Mouse (Mus musculus) forebrain, postnatal 0 days (tissue): ENCODE data around the gene Nadk2. TPM values are rescaled to one million over a fixed set of nuclear protein-coding genes. Genes with fewer than 3 reads are reported as not detected.
A peak's percentile ranks its signal among the peaks of the same experiment; 100 is the strongest.

ENCODE experiments used
- ATAC-seq: fragments of 200-750 bp; cut with Nextera tagmentation; 2 replicates; pipeline ENCODE4 v1.8.0; 2017; ENCODE audit warnings: mild to moderate bottlenecking, moderate library complexity
- DNase-seq: peaks from one replicate; pipeline ENCODE4 v3.0.0-alpha.2; 2015
- H3K27ac ChIP-seq: fragments of 300-500 bp; sonication (generic); 2 replicates; pipeline ENCODE4 v1.5.1; 2014; ENCODE audit warnings: low read depth, mild to moderate bottlenecking, antibody characterized with exemption, low read length, moderate library complexity, mixed read lengths
- H3K27me3 ChIP-seq: fragments of 300-500 bp; sonication (generic); 2 replicates; pipeline ENCODE4 v1.6.1; 2014; ENCODE audit warnings: mild to moderate bottlenecking, low read length, mixed read lengths; ENCODE audit not compliant: insufficient read depth
- H3K36me3 ChIP-seq: fragments of 300-500 bp; sonication (generic); 2 replicates; pipeline ENCODE4 v1.6.1; 2014; ENCODE audit warnings: mild to moderate bottlenecking, moderate library complexity; ENCODE audit not compliant: insufficient read depth
- H3K4me1 ChIP-seq: fragments of 300-500 bp; sonication (generic); 2 replicates; pipeline ENCODE4 v1.6.1; 2014; ENCODE audit warnings: antibody characterized with exemption; ENCODE audit not compliant: insufficient read depth
- H3K4me2 ChIP-seq: fragments of 300-500 bp; sonication (generic); 2 replicates; pipeline ENCODE4 v1.6.1; 2014; ENCODE audit warnings: low read depth, mild to moderate bottlenecking, moderate library complexity
- H3K4me3 ChIP-seq: fragments of 300-500 bp; sonication (generic); 2 replicates; pipeline ENCODE4 v1.5.1; 2014; ENCODE audit warnings: low read depth, low read length, mixed read lengths
- H3K9ac ChIP-seq: fragments of 300-500 bp; sonication (generic); 2 replicates; pipeline ENCODE4 v1.6.1; 2014; ENCODE audit warnings: mild to moderate bottlenecking
- H3K9me3 ChIP-seq: fragments of 300-500 bp; sonication (generic); 2 replicates; pipeline ENCODE4 v1.6.1; 2016; ENCODE audit warnings: low read length
- CTCF ChIP-seq: sonication (generic); IDR thresholded peaks from 2 replicates; pipeline ENCODE4 v1.5.1; 2016; ENCODE audit warnings: antibody characterized with exemption, control low read depth, low read depth
- WGBS: fragments of 180-500 bp; shearing (Covaris S2); extraction: QIAGEN DNeasy Blood & Tissue Kit; methylation state at CpG from one replicate; pipeline ENCODE4 v1.1.7; 2014; 5-methylcytosine and 5-hydroxymethylcytosine counted together
- polyA plus RNA-seq: library from polyadenylated mRNA; unstranded; fragments of >200 nt; fragmentation: Nextera tagmentation; extraction: Ambion mirVana; gene quantifications from 2 replicates; pipeline ENCODE4 v1.2.1, GENCODE M21; 2015
- total RNA-seq: library from RNA; depleted of rRNA; stranded (reverse); fragments of >200 nt; gene quantifications from 2 replicates; pipeline ENCODE4 v1.2.3, GENCODE M21; 2014

Nadk2 gene
- total and polyA plus RNA-seq, 2 experiments from 2014 or later, result 22.6 to 33.3 TPM

DNA sequence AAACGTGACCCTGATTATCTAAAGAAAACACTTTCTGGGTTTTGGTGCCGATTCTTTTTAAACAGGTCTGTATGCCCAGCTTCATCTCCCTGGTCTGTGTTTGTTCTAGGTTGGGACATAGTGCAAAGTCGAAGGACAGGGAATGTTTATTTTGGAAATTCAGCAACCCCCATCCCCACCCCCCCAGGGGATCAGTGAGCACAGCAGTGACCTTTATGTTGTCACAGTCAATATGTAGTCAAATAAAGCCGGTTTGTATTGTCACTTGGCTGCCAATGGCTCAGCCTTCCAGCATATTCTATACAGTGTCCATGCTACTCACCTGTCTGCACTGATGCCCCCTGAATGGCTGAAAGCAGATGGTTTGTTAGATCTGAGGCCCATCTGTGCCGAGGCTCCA, 43.5 kb downstream of the Nadk2 start:
- 89% methylated on average over 5 of the region's 5 CpGs for whole genome bisulfite sequencing
- Histone ChIP-seq H3K4me1 (no peaks in the 10 kb centered on the region), H3K36me3 (peaks cover 50% of the 10 kb centered on the region), H3K4me2 (no peak overlapping the region), H3K4me3 (no peak overlapping the region), H3K27me3 (no peaks in the 10 kb centered on the region), H3K9me3 (no peaks in the 10 kb centered on the region), H3K27ac (no peak overlapping the region), H3K9ac (no peak overlapping the region)
- no peak for DNase-seq
- ATAC-seq, result no peak
- no peak for TF ChIP-seq CTCF

DNA sequence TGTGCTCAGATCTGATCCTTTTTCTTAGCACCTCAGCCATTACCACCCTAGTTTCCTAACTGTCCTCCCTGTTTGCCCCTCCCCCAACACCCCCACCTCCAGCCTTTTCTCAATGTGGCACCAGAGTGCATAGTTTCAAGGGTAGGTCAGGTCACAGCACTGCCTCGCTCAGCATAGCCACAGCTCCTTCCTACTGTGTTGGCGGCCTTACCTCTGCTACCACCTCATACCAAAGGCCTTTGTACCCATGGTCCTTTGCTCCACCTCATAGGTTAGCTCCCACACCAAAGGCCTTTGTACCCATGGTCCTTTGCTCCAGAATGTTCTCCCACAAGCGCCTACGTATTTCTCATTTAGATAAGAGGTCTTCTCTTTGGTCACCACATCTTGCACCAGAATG, 47.8 kb downstream of the Nadk2 start:
- H3K36me3 ChIP-seq, result peaks cover 40% of the 10 kb centered on the region

DNA sequence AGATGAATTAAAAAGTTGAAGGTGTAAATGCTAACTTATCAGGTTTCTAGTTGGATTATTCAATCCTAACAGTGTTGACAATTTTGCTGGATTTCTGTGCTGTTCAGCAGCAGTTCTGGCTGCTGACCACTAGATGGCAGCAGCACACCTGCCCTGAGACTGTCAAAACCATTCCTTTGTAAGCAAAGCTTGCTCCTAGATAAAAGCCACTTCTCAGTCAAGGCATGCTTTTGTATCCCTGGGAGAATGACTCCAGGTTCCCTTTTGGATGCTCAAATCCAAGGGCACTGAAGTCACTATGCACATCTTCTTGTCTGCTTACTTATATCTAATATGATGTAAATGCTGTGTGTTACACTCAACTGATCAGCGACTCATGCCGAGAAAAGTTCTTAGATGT, 49.0 kb downstream of the Nadk2 start:
- Histone ChIP-seq H3K9ac (no peak overlapping the region), H3K4me3 (no peak overlapping the region), H3K4me1 (no peaks in the 10 kb centered on the region), H3K4me2 (no peak overlapping the region), H3K27me3 (no peaks in the 10 kb centered on the region), H3K27ac (no peak overlapping the region), H3K36me3 (peaks cover 39% of the 10 kb centered on the region), H3K9me3 (no peaks in the 10 kb centered on the region)
- peak; percentile 83 for DNase-seq
- ATAC-seq, result peak; percentile 82
- TF ChIP-seq CTCF, result peak; percentile 98
- 86% methylated on average over 2 of the region's 2 CpGs for WGBS

More for the DNA sequence above, 47.8 kb downstream of the Nadk2 start:
- H3K9ac ChIP-seq, result no peak overlapping the region
- no peaks in the 10 kb centered on the region for H3K4me1 ChIP-seq
- H3K27ac ChIP-seq, result no peak overlapping the region
- no peak overlapping the region for H3K4me3 ChIP-seq
- no peaks in the 10 kb centered on the region for H3K27me3 ChIP-seq
- 97% methylated on average over 4 of the region's 4 CpGs for WGBS
- no peak for TF ChIP-seq CTCF
- no peak for DNase-seq
- H3K9me3 ChIP-seq, result no peaks in the 10 kb centered on the region
- H3K4me2 ChIP-seq, result no peak overlapping the region
- ATAC-seq, result no peak

DNA sequence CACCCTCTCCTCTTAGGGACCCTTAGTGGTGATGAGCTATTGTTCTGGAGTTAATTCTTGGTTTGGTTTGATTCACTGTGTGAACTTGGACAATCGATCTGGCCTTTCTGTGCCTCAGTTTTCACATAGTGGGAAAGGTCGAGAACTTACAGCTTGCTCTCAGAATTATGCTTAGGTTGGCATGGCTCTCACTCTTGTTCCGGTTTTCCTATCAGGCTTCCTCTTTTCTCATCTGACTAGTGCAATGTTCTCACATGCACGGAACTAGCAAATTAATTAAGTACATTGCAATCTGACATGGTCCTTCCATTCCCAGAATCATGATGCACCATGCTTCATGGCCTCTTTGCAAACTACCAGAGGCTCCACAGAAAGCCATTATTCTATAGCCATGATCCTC, 51.9 kb downstream of the Nadk2 start:
- Histone ChIP-seq H3K4me1 (no peaks in the 10 kb centered on the region), H3K27me3 (no peaks in the 10 kb centered on the region), H3K27ac (no peak overlapping the region), H3K4me3 (no peak overlapping the region), H3K9ac (no peak overlapping the region), H3K9me3 (no peaks in the 10 kb centered on the region), H3K36me3 (peaks cover 34% of the 10 kb centered on the region), H3K4me2 (no peak overlapping the region)
- no peak for TF ChIP-seq CTCF
- 92% methylated on average over 4 of the region's 4 CpGs for WGBS
- DNase-seq (no peak), ATAC-seq (no peak)

DNA sequence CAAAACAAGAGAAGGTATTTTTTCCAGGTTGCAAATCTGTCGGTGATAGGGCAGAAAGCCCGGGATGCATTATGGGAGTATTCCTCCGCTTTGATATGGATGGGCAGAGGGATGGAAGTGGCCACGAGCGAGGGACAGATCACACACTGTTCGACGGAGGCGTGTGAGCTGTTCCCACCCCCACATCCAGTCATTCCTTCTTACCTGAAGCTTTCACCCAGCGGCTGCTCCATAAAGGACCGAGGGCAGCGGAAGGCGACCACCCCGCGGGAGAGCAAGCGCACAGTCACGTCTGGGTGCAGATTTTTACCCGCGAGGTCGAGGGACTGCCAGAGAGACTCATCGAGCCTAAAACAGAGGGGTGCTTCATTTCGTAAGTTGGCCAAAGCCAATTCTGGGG, 53.8 kb downstream of the Nadk2 start:
- H3K4me2 ChIP-seq, result no peak overlapping the region
- H3K9me3 ChIP-seq, result no peaks in the 10 kb centered on the region
- no peaks in the 10 kb centered on the region for H3K4me1 ChIP-seq
- DNase-seq (no peak), ATAC-seq (no peak)
- H3K9ac ChIP-seq, result no peak overlapping the region
- 93% methylated on average over 21 of the region's 21 CpGs for WGBS
- no peak for TF ChIP-seq CTCF
- H3K36me3 ChIP-seq, result peaks cover 33% of the 10 kb centered on the region
- H3K27ac ChIP-seq, result no peak overlapping the region
- H3K4me3 ChIP-seq, result no peak overlapping the region
- no peaks in the 10 kb centered on the region for H3K27me3 ChIP-seq

DNA sequence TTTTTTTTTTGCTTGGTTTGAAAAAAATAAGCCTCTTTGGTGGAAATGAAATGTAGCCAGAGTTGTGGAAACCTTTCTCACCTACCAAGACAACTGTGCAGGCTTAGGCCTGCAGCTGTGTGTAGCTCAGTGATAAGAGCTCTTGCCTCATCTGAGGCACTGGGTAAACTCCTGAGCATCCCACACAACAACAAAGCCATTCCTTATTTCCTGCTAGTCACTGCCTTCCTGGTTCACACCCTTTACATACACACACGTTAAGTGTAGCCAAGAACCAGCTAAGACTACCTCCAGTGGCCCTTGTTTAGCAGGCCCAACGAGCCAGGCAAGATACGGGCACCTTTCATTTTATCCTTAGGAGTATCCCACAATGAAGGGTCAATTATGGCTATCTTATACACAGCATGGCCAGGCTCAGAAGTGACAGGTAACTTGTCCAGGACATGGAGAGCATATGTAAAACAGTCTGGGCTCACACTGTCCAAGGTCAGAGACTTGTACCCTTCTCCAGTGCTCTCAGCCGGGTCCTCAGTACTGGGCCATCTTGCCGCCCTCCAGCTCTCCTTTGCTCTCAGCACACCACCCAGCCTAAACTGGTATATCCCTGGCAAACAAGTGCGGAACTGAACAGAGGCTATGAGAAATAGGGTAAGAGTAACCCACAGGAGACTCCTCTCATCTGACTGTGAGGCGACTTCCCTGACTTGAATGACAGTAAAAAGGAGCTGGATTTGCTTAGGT, 56.2 kb downstream of the Nadk2 start:
- H3K4me2 ChIP-seq, result no peak overlapping the region
- H3K9ac ChIP-seq, result no peak overlapping the region
- no peaks in the 10 kb centered on the region for H3K9me3 ChIP-seq
- ATAC-seq (no peak), DNase-seq (no peak)
- H3K4me3 ChIP-seq, result no peak overlapping the region
- no peaks in the 10 kb centered on the region for H3K27me3 ChIP-seq
- peaks cover 42% of the 10 kb centered on the region for H3K36me3 ChIP-seq
- H3K27ac ChIP-seq, result no peak overlapping the region
- H3K4me1 ChIP-seq, result no peaks in the 10 kb centered on the region
- 91% methylated on average over 7 of the region's 7 CpGs for WGBS
- no peak for TF ChIP-seq CTCF

DNA sequence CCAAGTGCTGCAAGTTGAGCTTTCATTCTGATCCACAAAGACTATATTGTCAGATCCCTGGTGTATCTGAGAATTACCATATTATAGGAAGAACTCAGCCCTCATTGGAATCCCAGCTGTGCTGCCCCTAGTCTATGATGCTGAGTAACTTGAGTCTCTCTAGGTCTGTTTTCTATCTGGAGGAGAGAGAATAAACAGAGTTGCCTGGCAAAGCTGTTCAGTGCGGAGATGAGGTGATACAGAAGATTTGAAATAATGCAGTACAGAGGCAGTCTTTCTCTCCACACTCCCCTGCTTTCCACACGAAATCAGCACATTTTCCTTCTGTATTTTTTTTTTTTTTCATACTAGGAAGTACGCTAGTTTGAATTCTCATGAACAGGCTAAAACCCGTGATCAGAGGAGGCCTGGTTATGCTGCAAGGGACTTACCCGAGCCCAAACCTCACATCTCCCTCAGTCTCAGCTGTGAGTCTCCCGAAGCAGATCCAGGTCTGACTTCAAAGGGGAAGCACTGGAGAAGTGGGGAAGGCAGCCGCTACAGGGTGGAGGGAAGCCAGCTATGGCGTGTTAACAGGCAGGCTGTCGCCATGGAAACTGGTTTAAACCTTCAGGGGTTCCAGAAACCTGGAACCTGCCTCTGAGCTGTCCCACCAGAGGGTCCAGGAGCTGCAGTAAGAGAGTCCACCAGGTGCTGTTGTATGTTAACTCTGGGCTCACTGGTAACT, 59.9 kb downstream of the Nadk2 start:
- peak; percentile 53 for ATAC-seq
- Histone ChIP-seq H3K36me3 (peaks cover 42% of the 10 kb centered on the region), H3K4me1 (no peaks in the 10 kb centered on the region), H3K27me3 (no peaks in the 10 kb centered on the region), H3K4me2 (no peak overlapping the region), H3K9ac (no peak overlapping the region), H3K27ac (0 out of 2 replicates have a peak overlapping the region, but pooled peaks have one; percentile 16), H3K4me3 (no peak overlapping the region), H3K9me3 (no peaks in the 10 kb centered on the region)
- DNase-seq, result peak; percentile 34
- no peak for TF ChIP-seq CTCF
- WGBS, result 63% methylated on average over 9 of the region's 9 CpGs
